Mouse (Mus musculus): ENCODE results near the gene Dohh.

The Dohh gene

DNA sequence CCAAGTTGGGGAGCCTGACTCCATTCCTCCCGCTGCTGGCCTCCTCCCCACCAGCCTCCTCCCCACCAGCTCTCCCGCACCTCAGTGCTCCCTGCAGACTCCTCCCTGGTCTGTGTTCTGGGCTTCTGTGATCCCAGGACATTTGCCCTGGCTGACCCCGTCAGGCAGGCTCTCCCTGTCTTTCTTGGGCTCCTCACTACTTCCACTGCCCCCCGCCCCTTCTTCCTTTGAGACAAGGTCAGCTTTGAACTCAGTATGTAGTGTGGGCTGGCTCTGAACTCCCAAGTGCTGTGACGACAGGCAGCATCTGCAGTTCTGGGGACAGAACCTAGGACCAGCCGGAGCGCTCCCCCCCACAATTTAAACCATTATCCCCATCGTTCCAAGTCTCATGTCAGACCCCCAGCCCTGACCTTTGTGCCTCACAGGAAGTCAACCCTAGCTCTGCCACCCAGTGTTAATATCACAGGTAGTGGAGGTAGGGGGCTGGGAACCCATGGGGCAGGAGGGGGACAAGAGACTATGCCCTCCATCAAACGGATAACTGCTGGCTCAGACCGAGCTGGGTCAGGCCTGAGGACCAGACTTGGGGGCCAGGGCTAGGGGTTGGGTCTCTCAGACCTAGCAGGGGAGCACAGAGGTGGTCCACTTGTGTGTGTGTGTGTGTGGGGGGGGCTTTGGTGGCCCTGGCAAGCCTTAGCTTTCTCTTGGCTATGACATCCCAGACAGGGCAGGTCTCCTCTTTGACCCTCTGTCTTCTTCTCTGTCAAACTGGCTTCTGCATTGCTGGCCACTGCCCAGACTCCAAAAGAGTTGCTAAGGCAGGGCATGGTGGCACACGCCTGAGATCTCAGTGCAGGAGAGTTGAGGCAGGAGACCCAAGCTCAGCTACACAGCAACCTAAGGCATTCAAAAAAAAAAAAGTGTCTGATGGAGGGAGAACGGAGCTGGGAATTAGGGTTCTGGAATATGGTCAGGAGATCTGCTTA is 33.3 kb downstream of the Dohh start:
- DNase-seq (ENCODE audit: low spot score in 2 of 2), result no peak

DNA sequence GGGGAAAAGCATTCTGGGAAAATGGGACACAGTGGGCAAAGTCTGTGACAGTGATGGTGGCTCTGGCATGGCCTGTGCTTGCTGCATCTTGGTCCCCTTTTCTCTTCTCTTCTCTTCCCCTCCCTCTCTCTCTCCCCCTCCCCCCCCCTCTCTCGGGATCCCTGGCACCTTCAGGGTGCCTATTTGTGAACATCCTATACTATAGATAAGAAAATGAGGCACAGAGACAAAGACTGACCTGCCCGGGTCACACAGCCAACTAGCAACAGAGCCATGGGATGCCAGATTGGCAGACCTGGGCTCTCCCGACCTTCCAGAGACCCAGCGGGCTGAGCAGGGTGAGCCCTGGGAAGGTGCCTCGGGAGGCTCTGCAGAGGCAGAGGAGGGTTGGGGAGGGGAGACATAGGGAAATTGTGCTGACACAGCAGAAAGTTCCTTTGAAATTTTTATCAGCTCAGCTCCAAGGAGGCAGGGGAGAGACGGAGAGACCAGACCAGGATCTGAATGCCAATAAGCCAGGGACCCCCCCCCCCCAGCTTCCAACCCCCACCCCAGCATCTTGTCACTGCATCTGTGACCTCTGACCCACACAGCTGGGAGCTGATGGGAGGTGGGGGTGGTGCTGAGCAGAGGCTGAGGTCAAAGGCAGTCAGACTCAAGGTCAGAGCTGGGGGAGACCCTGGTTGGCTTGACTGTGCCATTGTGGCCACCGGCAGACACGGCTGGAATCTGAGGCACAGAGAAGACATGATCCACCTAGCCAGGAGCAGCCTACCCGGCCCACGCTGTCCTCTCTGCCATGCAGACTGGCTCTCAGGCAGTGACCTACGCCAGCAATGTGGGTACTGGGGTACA is 34.2 kb downstream of the Dohh start:
- no peak for DNase-seq (ENCODE audit: low spot score in 2 of 2)

DNA sequence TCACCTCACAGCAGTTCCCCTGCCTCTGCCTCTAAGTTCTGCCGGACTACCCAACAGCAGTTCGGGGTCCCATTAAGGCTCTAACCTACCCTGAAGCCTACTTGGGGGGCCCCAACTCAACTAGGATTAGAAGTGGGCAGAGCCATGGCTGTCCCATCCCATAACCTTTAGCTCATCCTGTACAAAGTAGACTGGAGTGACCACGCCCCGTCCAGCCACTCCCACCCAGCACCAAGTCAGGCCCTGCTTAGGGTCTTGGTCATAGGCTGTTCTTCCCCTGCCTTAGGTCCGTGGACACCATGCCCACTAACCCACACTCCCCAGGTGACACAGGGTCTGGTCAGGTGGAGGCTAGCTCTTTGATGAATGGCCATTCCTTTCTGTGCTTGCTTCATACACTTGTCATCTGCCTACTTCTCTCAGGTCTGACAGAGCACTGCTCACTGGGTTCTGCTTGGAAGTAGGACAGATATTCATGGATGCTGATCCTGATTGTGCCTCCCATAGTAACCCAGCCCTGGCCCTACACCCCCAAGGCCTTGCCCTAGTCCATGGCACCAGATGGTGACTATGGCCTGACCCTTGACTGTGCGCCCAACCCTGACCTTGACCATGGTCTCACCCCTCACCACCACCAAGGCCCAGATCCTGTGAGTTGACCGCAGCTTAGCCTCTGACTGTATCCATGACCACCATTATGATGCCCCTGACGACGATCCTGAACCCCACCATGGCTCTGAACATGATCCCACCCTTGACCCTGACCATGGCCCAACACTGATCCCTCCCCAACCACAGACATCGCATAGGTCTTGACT is 35.1 kb downstream of the Dohh start:
- DNase-seq (ENCODE audit: low spot score in 2 of 2), result no peak

DNA sequence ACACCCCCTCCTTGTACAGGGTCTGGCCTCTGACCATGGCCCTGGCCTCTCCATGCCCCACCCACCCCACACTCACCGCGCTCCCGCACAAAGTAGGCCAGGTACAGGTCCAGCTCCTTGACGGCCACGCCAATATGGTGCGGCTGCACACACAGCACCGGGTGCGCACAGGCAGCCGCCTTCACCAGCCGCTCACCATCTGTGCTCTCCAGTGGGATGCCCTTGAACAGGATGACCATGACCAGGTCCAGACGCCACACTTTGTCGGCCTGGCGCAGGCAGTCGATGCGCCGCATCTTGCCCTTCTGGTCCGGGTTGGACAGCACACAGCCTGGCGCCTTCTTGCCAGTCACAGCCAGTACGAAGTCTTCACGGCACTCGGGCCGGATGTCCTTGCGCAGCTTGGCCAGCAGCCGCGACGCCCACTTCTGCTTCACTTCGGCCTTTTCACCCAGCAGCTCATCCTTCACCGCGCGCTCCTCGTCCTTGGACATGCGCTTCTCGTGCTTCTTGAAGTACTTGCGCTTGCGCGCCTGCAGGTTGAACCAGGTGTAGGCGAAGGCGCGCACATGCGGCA is 36.1 kb downstream of the Dohh start:
- peak; percentile 19 to 58 for DNase-seq (ENCODE audit: low spot score in 2 of 2)

DNA sequence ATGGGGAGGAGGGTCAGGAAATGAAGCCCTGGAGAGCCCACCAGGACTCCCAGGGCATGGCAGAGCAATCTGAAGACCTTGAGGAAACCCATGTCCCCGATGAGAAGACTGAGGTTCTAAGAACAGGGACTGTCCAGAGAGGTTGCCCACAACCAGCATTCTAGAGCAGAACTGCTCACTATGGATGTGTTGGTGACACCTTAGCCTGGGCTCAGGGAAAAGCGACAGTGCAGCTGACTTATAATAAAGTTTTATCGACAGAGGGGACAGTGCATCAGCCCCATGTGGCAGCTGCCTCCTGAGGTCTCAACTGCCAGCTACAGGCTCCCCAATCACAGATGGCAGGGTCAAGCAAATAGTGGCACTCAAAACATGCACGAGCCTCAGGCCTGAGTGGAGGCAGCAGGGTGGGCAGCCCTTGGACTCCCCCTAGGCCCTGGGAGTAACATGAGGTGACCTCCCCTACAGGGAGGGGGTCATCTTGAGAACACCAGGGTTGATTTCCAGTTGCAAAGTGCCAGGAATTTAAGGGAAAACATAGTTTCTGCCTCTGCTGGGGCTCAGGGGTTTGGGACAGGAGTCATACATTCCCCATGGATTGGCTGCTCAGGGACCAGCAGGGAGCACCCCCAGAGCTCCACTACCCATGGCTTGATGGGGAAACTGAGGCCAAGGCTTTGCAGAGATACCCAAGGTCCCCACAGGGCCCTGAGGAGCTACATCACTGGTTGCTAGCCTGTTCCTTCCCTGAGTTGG is 37.0 kb downstream of the Dohh start:
- peak in 1 of 2 experiments; percentile 52 for DNase-seq (ENCODE audit: low spot score in 2 of 2)

DNA sequence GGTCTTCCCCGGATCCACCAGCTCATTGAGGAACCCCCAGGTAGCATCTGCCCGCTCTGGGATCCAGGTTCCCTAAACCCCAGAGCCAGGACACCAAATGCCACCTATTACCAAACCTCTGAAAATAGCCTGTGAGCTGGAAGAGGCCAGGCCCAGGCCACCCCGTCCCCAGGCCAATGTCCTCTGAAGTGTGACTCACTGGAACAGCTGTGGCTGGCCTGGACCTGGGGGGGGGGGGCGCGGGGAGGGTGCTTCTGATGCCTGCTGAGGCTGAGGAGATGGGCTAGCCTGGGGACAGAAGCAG is 37.5 kb downstream of the Dohh start:
- peak in 1 of 2 experiments; percentile 15 for DNase-seq (ENCODE audit: low spot score in 2 of 2)

DNA sequence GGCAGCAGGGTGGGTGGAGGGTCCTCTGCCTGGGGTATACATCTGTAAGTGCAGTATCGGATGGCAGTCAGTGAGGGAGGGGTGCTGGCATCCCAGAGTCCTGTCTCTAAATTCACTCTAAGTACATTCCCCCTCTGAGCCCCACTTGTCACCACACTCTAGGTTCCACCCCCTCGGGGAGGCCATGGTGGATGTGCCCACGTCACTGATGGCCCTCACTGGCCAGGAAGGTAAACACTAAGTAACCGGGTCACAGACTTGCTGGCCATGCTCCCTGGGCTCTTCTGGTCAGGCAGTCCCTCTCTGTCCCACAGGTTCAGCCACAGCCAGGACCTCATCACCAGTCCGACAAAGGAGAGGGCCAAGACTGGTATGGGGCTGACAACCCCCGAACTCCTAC is 38.0 kb downstream of the Dohh start:
- peak; percentile 16 to 60 for DNase-seq (ENCODE audit: low spot score in 2 of 2)

DNA sequence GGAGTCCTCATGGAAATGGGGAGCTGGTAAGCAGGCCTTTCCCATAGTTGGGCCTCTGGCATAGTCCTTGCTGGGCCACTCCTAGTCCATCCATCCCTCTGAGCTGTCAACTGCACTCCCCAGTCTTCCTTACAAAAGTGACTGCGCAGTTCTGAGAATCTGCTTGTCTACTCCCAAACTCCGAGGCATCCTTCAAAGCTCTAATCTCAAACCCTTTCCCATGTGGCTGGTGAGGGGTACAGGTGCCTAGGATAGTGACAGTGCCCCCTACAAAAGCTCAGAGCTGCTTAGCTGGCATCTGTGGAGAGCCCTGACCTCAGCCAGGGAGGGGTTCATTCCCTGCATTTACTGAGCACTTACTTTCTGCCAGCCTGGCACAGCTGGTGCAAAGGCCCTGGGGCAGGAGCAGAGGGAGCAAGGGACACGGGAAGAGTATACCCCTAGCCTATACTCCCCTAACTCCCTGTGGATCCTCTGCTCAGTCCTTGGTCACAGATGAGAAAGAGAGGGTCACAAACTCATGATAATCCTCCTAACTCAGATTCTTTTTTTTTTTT is 38.5 kb downstream of the Dohh start:
- peak; percentile 16 to 54 for DNase-seq (ENCODE audit: low spot score in 2 of 2)

DNA sequence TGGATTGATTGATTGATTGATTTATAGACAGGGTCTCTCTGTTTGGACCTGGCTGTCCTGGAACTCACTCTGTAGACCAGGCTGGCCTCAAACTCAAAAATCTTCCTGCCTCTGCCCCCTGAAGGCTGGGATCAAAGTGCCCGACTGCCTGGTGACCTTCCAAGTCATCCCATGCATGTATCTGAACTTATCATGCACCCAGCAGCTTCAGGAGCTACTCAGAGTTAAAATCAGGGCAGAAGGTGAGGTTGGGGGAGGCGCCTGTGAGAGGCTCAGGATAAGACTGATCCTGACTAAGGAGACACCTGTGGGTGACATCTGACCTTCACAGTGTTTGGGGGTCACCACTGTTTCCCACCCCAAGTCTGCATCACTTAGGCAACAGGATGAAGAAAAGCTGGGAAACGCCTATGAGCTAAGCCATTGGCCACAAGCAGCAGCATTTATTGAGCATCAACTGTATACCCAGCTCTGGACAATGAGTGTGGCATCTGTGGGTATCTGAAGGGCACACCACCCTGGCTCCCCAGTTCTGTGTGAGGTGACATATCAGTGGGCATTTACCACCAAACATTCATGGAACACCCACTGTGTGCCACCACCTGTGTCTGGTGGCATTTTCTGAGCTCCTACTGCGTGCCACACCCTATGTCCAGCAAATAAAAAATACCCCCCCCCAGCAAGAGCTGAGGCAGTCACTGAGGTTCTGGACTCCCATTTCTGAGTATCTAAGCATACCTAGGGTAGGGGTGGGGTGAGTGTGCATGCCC is 39.4 kb downstream of the Dohh start:
- DNase-seq (ENCODE audit: low spot score in 2 of 2), result no peak

DNA sequence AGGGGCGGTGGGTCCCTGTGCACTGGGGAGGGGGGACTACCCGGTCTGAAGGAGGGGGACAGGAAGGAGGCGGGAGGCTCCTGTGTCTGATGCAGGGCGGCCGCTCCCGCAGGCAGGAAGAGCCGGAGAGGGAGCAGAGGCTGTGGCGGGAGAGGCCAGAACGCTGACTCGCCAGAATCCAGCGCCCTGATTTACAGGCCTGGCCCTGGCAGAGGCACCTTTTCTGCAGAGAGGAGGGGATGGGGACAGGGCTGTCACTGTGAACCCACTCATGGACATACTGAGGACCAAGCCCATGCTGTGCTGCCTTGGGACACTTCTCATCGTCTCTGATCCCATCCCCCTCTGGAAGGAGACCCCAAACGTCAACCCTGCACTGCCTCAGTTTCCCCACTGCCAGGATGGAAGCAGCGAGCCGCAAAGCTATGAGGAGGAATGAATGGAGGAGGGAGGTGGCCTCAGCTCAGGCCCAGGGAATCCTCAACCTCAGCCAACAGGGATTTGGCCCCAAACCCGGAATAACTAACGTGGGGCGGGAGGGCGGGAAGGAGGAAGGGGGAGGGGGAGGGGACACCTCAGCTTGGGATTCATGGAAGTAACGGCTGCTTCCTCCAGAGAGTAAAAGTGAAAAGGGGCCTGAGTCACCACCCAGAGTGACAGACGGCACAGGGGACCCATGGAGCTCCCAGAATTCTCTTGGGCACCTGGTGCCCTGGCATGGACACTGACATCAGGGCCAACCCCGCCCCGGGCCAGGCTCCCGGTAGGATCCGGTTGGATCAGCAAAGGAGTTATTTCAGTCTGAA is 40.2 kb downstream of the Dohh start:
- DNase-seq (ENCODE audit: low spot score in 2 of 2), result peak; percentile 44 to 64

DNA sequence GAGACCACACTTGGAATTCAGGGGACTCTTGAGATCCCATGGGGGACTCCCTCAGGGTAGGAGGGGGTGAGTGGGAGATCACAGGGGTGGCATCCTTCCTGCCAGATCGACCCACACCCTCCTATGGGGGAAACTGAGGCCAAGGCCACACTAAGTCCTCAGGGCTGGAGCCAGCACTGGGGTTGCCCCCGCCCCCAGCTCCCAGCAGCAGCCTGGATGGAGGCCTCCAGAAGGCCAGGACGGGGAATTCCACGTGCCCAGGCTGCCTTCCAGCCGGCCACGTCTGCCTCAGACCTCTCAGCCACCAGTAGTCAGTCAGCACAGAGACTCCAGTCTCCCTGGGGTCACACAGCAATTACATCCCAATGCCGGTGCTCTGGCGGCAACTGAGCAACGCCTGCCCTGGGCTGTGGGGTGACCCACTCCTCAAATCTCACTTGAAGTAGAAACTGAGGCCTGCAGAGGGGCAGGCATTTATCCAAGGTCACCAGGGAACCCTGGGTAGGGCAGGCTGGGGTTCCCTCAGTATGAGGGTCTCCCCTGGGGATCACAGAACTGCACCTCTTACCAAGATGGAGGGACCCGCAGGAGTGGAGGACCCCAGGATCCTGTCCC is 41.1 kb downstream of the Dohh start:
- DNase-seq (ENCODE audit: low spot score in 2 of 2), result peak; percentile 44 to 58

DNA sequence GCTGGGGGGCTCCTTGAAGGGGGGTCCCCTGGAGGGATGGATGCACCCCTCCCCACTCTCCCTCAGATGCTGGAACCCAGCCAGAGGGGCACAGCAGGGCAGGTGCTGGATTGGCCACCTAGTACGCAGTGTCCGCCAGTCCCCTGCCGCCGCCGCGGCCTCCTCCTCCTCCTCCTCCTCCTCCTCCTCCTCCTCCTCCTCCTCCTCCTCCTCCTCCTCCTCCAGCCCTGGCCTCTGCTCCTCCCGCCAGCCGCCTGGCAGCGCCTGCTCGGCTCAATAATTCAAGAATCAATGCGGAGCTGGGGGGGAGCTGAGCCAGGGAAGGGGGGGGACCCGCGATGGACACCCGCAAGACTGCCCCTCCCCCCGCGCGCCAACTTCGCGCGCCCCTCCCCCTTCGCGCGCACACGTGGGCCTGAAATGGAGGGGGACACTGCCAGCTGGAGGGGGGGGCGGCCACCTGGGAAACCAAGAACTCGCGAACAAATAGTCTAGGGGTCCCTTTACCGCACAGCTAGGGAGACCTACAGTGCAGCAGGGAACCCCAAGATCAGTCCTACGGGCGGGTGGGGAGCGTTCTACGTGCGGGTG is 41.9 kb downstream of the Dohh start:
- peak; percentile 21 to 59 for DNase-seq (ENCODE audit: low spot score in 2 of 2)

DNA sequence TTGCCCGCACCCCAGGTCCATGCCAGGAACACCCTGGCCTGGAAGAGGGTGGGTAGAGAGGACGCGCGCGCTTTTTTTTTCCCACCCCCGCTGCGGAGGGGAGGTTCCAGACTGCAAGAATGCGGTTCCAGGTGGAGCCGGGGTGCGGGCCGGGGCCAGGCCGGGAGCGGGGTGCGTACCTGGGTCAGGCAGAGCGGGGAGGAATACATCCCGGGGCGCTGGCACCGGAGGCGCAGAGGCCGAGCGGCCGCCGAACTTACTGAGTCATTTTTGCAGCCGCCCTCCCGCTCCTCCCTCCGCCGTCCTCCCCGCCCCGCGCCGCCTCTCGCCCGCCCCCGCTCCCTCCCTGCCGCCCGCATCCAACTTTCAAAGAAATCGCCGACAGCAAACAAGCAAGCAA is 42.7 kb downstream of the Dohh start:
- peak; percentile 67 to 74 for DNase-seq (ENCODE audit: low spot score in 2 of 2)

DNA sequence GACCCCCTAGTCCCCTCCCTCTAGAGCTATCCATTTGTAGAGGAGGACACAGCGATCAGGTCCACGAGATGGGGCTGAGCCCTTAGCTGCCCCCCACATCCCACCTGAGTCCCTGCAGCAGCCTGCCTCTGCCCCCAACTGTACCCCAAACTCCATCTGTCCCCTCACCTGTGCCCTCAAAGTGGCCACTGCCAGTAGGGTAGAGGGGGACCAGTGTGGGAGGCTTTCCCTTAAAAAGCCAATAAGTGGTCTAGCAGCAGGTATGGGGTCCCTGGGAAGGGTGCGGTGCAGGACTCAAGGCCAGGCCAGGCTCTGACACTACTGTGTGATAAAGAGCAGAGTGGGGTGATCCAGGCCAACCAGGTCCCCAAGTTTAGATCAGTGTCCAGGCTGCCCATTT is 43.1 kb downstream of the Dohh start:
- DNase-seq (ENCODE audit: low spot score in 2 of 2), result peak; percentile 16 to 53

DNA sequence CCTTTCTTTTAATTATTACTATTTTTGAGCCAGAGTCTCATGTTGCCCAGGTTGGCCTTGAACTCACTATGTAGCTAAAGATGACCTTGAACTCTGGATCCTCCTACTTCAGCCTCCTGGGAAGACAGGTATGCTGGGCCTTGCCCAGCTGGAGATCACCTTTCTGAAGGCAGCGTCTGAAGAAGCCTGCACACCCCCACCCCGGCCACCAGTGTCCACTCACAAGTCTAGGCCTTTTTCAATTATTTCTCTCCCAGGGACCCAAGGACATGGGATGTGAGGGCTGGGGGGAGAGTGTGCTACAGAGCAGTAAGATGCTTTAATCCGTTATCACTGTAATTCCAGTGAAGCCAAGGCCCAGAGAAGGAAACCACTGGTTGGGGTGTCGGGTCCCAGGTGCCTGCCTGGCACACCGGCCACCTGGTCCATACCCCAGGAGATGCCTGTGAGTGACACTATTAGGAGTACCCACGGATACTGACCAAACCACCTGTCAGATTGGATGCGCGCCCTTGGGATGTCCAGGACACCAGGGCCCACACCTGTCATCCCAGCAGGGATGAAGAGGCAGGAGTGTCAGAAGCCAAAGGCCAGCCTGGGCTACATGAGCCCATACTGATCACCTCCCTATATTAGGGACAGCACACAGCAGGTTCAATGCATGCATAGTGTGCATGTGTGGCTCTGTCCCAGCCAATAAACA is 43.7 kb downstream of the Dohh start:
- peak; percentile 18 to 51 for DNase-seq (ENCODE audit: low spot score in 2 of 2)

DNA sequence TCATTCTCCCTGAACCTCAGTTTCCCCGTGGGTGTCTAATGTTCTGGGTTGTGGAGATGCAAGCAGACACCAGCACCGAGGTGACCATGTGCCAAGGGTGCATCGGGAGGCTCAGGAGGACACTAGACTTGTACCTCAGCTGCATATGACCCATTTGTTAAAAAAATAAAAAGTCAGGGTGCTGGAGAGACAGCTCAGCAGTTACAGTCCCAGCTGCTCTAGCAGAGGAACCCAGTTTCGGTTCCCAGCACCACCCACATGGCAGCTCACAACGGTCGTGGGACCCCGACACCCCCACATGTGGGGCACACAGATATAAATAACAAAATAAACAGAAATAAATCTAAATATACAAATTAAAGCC is 44.3 kb downstream of the Dohh start:
- DNase-seq (ENCODE audit: low spot score in 2 of 2), result peak in 1 of 2 experiments; percentile 17

DNA sequence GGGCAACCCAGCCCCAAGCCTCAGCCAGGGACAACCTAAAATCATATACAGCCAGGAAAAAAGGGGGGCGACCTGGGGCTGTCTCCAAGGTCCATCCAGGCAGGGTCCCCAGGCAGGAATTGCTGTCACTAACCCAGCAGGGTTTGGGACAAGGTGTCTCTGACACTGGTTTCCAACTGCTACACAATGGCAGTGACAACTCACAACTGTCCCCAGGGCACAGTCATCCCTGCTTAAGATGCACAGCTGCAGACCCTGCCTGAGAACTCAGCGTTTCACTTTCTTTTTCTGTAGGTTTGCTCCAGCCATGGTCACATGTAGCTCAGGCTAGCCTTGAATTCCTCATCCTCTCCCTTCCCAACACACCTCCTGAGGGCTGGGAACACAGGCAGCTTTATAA is 44.9 kb downstream of the Dohh start:
- peak in 1 of 2 experiments; percentile 17 for DNase-seq (ENCODE audit: low spot score in 2 of 2)

Data from urinary bladder, postnatal 4 days (tissue).